Mouse (Mus musculus): ENCODE data around the gene Sp4.

DNA sequence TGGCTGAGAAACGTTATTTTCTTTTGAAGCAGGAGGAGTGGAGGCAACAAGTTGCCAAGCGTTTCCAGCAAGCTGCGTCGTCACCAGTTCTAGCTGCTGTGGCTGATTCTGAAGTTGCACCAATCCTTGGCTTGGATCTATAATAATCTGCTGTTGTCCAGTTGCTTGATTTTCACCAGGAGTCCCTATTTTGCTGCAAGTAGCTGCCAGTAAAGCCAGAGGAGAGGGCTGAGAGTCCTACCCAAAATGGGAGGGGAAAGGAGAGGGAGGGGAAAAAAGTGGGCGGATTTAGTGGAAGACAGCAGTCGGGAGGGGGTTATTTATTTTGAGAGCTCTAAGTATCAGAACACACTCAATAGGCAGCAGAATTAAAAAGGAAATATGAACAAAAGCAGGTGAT, 1.3 kb downstream of the Sp4 start:
- no peak for TF ChIP-seq POLR2A (IDR thresholded peaks at IDR 0.05; ENCODE audit: borderline replicate concordance, extremely low read depth, low read depth, low read length)
- no peak for TF ChIP-seq CTCF (IDR thresholded peaks at IDR 0.05; ENCODE audit: insufficient read depth, low read length)
